Mouse (Mus musculus) layer of hippocampus, adult 11-12 months (tissue): ENCODE data around the gene Xpot.

ENCODE experiments used
- DNase-seq: peaks from one replicate; pipeline ENCODE4 v3.0.0; 2022; ENCODE audit warnings: low spot score

Xpot gene

DNA sequence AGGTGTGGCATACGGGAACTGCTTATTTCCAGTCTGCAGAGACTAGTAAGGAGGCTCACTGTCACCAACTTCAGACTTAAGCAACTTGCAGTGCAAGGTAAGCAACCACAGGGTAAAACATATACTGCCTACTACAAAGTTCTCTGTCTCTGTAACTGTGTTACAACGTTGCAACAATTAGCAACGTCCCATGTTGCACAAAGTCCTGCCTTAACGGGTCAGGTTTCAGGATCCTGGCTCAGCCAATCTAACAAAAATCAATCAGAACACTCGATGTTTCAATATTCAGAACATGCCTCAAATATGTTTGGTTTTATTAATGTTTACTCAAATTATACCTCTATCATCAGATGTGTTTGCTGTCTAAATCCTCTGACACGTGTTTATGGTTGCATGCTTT, 3.7 kb downstream of the Xpot start:
- DNase-seq = no peak

GRCm38 (mm10) chr10:121615935-121616334, 10.2 kb downstream of the Xpot start:
- DNase-seq = no peak

DNA sequence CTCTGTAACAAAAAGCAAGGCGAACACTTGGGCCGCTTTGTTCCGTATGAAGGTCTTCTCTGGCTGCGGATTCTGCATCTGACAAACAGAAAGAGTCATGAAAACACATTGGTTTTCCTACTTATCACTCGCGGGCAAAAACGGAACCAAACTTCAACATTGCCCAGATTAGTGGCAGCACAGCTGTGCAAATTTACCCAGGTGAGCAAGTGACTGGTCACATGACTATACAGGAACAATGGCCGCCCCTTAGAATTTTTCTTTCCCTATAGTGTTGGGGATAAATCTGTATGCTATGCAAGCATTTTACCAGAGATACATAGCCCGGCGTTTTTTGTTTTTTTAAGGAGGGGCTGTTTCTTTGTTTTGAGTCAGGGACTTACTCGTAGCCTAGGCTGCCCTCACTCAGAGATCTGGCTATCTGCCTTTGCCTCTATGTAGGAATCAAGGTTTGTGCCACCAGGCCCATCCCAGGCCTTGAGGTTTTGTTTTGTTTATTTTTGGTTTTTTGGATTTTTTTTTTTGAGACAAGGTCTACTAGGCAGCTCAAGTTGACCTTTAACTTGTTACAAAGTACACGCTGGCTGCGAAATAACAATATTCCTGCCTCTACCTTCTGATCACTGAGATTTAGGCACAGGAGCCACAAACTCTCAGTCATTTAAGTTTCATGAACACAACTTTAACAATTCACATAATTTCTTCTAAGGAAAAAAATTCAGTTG, 10.8 kb downstream of the Xpot start:
- DNase-seq = no peak

DNA sequence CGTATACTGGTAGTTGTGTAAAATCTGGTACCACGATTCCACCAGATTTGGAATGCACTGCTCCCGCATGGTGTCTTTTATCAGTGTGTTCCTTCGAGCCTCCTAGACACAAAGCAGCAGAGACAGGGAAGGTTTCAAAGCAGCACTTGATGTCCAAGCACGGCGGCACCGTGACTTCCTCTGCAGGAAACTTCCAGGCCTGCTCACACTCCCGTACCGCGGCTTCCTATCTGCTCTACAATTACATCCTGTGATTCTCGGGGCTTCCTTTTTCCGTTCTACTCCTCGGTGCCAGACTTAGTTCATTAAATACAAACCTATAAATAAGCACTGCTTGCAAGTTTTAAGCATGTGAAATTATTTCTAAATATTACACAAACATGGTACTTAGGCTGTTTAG, 12.6 kb downstream of the Xpot start:
- DNase-seq = no peak

DNA sequence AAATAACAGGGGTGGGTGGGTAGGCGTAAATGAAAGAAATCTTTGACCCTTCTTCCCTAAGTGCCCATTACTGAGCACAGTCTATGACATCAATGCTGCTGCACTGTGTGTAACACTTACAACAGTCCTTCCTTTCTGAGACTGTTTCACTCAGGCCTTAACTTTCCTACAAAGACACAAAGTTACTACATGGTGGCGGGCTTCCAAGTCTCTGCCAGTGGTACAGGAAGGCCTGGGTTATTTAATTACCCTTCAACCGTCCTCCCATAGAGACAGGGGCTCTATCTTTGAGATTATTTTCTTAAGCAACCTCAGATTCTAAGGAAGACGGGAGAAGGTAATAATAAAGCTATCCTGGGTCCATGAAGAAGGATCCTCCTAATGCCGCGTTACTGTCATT, 13.7 kb downstream of the Xpot start:
- DNase-seq = no peak

- no peak for DNase-seq
Measured at GRCm38 (mm10) chr10:121611587-121611986, 14.5 kb downstream of the Xpot start.

DNA sequence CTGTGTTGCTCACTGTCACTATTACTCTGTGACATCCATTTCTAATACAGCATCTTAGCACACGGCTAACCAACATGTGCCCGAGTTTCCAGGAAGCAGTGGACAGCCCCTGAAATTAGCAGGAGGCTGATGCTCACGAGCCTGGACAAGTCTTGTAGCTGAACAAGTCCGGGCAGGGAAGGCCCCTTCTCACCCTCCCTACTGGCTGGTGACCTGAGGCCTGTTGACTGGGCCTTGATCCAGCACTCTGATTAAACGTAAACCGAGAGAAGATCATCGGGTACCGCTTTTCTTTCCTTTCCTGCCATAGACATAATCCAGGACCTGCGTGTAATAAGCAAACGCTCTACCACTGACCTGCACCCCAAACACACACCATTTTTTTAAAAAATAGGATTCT, 18.0 kb downstream of the Xpot start:
- no peak for DNase-seq

DNA sequence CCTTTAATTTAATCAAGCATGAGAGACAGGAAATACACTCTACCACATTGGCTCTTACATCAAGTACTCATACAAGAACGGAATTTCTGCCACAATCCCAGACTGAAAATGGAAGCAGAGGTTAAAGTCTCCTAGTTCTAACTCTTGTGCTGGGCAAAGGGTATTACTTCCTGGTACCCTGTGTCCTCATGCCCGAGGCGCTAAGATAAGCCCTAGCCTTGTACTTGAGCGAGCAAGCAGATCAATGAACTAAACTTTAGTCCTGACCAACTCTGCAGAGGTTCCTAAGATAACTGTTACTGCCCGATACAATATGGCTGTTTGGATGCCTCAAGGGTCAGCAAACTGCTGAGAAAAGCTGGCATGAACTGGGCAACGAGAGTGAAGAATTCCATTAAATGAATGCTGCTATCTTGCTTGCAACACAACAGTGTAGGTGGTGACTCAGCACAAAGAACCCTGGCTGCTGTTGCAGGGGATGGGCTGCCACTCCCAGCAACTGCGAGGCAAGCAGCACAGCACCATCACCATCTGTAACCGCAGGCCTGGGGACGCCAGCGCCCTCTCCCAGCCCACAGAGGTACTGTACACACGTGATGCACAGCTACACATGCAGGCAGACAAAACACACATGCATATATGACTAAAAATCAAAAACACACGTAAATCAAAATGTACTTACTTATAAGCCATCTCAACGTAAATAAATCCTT, 21.3 kb downstream of the Xpot start:
- DNase-seq = no peak

DNA sequence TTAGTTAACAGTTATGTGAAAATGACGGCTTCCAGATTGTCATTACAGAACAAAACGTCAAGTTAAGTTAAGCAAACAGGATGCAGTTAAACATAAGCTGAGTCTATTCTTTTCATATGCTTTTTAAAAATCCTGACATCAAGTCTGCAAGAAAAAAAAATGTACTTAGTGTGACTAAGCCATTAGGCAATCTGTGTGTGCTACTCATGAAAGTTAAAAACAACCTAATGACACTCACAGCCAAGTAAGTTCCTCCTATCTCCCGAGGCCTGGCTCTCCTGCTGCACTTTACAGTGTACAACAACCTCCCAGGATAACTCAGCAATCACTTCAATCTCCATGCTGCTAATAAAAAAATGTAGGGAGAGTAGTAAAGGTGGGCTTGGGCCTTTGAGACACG, 22.6 kb downstream of the Xpot start:
- DNase-seq = no peak

GRCm38 (mm10) chr10:121601272-121601671, 24.9 kb downstream of the Xpot start:
- no peak for DNase-seq

DNA sequence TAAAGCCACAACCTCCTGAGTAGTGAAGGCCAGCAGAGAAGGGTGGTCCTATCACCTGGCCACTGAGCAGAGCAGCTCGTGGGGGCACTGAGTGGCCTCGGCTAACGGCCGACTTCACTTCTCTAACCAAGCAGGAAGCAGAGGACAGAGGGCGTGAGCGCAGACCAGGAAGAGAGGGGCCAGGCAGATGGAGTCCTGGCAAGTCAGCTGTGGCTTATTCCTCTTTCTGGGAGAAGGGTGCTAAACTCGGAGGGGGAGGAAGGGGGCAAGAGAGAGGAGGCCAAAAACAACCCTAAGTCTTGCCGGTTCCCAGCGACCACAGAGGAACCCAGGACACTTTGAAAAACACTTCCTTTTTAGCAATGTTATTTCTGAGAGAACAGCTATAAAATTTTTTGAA, 29.6 kb downstream of the Xpot start:
- DNase-seq = no peak

GRCm38 (mm10) chr10:121591106-121591505, 35.0 kb downstream of the Xpot start:
- DNase-seq = peak; percentile 62

DNA sequence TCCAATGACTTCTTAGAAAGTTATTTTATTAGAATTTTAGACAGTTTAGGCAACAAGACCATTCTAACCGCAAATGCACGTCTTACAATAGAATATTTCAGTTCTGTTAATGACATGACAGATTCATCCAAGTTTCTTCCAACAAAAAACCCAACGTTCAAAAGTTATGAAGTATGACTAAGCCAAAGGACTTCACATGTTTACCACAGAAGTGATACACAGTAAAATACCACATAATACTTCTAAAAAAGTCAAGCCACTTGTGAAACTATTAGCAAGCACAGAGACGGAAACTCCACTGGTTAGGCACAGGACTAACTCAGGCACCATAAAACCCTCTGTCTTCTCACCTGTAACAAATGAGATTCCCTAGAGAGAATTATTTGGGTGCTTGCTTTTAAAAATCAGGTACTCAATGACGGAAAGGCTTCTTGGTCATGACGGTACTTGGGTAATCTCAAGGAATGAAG, 38.7 kb downstream of the Xpot start:
- no peak for DNase-seq

- peak; percentile 92 for DNase-seq
Measured at GRCm38 (mm10) chr10:121586675-121587370, 39.3 kb downstream of the Xpot start, which contains the start of gene Tbk1. Gene Tbk1 (minus strand): TSS chr10:121586787.

DNA sequence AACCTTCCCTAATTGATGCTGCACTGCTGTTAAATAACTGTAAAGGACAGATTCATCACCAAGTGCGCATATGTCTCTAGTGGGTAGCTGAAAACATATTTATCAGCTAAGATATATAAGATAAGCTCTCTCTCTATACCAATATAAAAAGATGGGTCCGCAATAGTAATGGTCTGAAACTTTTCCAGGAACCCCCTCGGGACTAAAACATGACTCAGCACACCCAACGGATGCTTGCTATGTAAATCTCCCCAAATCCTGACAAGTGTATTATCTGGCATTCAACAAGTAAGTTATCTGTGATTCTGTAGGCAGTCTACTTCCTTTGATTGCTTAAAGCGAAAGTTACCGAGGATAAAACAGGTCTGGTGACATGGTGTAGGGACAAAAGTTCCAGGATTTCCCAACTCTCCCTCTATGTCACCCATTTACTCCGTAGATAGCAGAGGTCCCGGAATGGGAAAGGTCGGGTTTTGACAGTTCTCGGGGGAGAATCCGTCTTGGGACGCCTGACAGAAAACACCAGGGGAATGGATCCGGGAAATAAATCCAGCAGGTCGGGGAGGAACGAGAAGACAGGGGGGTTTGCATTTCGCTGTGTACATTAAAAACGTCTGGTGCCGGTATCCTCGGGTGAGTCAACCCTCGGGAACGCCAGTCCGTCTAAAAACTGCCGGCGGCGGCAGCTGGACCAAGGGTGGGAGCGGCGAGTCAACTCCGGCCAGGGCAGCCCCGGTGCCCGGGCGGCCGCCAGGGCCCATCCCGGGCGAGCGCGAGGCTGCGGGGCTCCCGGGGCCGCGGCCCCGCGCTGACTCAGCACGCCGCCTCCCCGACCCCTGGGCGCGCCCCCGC, 40.1 kb downstream of the Xpot start:
- DNase-seq = no peak

DNA sequence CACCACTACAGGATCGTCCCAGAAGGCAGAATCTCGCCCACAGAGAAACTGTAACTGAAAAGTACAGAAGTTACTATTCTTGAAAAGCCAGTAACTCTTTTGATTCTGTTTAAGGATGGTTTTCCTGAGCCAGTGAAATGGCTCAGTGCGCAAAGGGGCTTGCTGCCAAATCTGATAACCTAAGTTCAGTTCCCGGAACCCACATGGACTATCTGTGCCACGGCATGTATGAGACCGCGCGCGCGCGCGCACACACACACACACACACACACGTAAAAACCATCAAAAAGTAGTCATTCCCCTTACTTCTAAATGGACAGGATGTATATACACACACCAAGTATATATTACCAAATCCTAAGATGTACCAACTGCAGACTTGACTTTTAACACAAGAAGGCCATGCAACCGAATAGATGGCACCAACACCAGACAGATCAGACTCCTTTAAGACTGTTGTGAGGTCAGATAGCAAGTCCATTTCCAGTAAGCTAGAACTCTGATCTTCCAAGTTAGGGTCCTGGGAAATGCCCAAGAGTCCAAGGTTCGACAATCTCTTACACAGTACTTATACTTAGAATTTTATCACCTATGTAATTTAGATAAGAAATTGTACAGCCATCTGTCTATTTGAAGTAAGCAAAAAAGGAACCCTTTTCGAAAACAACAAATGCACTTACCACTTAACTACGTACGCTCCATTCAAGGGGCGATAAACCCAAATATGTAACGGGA, 40.9 kb downstream of the Xpot start:
- DNase-seq = no peak

- DNase-seq = no peak
Measured at GRCm38 (mm10) chr10:121584033-121584432, 42.1 kb downstream of the Xpot start.

DNA sequence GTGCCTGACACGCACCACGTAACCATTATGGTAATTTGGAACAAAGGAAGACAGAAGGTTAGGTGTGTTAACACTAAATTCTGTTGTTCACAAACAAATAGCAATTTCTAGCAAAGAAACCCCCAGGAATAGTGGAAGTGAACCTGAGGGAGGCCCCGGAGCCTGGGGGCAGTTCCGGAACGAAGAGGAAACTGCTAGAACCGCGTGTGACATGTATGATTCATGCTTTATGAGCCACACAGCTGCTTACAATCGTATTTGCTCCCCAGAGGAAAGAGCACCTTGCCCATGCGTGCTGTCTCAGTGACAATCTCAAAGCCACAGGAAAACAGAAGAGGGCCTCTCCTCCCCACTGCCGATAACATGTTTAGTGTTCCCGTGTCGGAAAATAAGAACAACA, 43.1 kb downstream of the Xpot start:
- DNase-seq = no peak

DNA sequence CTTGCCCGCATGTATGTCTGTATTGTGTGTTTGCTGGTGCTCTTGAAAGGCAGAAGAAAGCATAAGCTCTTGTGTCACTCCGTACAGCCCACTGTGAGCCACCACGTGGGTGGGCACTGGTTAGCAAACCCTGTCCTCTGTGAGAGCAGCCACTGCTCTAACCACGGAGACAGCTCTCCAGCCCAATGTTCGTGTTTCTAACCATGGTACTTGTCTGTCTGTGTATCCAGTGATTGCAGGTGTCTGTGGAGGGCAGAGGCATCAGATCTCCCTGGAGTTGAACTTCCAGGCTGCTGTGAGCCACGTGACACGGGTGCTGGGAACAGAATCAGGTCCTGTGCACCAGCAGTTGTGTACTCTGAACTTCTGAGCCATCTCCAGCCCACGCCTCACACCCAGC, 43.8 kb downstream of the Xpot start:
- no peak for DNase-seq

- DNase-seq = no peak
Measured at GRCm38 (mm10) chr10:121581405-121581804, 44.7 kb downstream of the Xpot start.

DNA sequence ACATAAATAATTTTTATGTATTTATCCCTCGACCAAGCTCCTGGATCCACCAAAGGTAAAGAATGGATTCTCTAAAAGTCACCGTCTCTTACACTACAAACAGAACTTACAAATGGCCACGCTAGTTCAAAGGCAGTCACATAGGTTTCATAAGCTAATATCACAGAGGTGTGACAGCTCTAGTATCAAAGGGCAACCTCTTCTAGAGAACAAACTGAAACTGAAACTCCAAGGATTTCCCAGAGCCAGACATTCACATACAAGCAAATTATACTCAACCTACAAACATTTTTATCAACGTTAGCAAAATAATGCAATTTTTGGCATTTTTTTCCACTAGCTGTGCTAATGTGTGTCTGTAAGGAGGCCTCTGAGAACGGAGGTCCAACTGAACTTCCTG, 45.8 kb downstream of the Xpot start:
- no peak for DNase-seq
